Mouse (Mus musculus) v-Abl transformed pro-B cells (cell line): Measurements from ENCODE around the gene Slc7a14.

Experiments
- in situ Hi-C, 2 experiments: fragments of 400-800 bp; cut with MboI; formaldehyde crosslinking; loops; one replicate each; pipeline ENCODE4 v1.15.1; 2025; ENCODE audit not compliant: unreplicated experiment in 2 of 2

Gene Slc7a14

DNA sequence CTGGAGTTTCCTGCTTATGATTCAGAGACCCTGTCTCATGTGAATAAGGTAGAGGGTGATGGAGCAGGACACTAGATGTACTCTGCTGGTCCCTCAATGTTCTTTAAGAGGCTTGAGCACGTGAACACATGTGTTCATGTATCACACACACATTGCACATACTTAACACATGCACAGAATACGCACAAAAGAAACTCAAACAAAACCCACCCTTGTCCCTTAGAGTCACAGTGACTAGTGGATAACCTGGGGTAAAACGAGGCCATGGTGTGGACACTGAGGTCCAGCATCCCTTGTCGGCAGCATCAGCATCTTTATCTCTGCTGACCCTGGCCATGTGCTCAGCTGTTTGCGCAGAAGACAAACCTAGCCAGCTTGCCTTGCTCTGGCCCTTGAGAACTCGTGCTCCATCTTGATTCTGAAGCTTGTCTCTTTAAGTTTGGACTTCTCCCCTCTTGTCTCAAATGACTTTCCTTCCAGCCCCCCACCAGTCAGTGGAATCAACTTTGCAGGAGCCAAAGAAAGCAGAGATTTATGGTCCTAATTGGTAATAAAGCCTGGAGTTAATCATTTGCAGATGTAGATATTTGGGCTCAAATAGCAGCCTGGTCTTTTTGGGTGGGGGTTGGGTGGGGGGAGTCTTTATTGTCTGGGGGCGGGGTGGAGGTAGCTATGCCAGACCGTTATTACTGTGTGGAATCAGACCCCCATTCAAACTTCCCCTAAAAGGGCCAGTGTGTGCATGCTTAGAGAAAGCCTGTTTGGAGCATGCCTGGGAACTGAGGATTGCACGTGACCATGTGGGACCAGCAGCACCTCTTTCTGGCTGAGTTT, 97.8 kb downstream of the Slc7a14 start:
- in situ Hi-C loops: no loop called here

DNA sequence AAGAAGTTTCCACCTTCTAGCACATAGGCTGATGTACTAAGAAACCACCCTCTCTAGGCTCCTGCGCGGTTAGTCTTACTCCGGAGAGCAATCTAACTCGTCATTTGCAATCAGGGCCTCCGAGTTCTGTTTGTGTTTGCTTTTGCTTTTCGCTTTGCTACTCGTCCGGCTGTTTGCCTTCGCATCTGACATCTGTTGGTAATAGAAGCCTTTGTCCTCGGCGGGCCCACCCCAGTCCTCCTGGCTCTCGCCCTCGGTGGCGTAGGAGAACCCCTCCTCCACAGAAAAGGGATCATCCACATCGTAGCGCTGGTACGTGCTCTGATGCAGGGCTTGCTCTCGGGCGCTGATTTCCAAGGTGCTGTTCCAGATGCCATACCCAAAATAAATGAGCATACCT, 101.2 kb downstream of the Slc7a14 start:
- in situ Hi-C loops: no loop called here

DNA sequence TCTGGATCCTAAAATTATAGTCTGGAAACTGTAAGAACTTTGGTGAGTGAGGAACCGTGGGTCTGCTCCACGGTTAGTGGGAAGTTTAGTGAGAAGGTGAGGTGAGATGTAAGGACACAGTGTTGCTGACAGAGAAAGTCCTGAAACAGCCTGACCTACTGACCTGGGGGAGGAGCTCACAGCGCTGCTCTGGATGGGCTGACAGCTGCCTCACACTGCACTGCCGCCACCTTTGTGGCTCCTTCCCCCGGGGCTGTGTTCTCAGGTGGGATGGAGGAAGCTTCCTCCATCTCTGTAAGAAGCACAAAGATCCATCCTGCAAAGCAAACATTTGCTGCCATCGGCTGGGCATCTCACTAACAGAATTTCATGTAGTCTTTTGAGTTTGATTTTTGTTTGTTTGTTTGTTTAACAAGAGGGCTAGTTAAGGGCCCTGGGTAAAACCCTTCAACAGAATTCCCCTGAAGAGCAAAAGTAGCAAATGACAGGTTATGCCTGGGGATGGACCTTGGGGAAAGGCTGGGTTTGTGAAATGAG, 101.7 kb downstream of the Slc7a14 start:
- in situ Hi-C loops: no loop called here

DNA sequence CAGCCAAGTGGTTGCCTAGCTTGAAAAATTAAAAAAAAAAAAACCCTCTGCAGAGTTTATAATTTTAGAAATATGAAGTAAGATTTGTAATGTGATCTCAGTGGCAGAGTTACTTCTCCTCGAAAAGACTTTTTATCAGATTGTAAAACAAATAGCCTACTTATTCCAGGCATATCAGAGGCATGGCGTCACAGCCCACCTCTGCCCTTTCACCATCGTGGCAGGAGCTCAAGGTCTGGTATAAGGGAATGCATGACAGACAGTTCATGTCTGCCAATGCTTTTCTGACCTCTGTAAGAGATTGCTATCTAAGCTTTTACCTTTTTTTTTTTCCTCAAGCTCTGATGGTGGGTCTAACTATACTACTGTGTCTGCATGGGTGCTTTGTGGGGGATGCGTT, 102.1 kb downstream of the Slc7a14 start:
- in situ Hi-C loops: no loop called here

DNA sequence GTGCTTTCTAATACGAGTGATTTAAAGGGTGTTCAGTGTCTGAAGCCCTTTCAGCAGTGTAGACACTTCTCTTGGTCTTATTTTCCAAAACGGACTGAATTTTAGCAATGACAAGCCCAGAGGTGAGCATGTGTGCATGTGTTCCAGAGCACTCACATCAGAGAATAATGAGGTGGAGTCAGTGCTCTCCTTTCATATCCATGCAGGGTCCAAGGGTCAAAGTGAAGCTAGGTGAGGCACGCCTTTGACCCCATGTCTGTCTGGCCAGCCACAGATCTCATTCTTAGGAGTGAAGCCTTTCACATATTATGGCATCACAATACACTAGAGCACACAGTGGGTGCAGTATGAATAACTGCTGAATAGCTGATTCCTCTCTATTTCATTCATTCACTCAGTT, 105.0 kb downstream of the Slc7a14 start:
- in situ Hi-C loops: no loop called here

DNA sequence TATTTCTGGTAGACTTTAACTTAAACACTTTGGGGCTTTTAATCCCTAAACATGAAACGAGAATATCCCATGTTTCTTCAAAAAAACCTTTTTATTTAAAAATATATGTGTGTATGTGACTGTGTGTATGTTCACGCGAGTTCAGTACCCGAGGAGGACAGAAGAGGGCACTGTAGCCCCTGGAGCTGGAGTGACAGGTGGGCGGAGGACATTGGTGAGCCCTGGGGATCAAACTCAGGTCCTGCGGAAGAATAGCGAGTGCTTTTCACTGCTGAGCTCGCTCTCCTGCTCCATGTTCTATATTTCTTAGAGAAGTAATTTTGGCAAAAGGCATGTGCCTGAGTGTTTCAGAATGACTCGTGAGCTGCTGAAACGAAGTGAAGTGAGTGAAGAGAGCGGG, 106.2 kb downstream of the Slc7a14 start:
- in situ Hi-C loops: no loop called here

DNA sequence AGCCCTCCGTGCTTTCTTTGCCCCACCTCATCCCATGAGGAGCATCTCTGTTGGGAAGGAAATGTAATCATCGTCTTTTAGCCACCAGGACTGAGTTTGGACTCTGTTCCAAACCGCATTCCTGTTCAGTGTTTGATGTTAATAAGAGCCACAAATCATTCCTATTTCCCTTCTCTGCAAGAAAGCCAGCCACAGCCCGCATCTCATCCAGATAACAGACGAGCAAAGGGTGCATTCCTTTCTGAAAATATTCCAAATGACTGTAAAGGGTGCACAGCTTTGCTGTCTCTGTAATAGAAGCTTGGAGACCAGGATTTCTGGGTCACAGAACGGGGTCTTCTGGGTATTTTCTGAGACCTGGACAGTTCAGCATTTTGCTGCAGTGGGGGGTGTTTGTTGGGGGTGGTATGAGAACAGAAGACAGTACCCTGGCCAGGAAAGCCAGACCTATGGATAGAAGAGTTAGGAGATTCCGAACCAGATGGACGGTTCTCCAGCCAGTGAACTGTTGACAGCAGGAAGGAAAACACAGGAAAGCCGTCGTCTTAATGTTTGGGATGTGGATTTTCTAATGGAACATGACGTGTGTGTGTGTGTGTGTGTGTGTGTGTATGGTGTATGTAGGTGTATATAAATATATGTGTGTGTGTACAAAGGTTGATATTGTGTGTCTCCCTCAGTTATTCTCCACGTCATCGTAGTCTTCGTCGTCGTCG, 110.9 kb downstream of the Slc7a14 start:
- in situ Hi-C loops: no loop called here

DNA sequence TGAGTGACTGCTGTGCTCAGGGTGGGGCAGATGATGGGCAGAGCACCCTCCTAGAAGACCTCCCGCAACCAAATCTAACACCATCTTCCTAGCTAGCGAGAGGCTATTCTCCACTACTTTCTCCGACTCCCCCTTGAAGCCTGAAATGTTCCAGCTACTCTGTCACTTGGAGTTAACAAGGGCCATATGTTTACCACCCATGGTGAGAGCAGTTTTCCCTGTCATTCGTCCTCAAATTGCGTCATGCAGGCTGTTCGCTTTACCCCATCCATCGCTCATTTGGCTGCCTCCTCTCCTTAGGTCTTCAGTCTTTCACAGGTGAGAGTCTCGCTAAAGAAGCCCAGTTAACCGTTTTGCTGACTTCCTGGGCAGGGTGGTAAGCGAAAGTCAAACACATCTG, 118.8 kb downstream of the Slc7a14 start:
- in situ Hi-C loops: no loop called here

DNA sequence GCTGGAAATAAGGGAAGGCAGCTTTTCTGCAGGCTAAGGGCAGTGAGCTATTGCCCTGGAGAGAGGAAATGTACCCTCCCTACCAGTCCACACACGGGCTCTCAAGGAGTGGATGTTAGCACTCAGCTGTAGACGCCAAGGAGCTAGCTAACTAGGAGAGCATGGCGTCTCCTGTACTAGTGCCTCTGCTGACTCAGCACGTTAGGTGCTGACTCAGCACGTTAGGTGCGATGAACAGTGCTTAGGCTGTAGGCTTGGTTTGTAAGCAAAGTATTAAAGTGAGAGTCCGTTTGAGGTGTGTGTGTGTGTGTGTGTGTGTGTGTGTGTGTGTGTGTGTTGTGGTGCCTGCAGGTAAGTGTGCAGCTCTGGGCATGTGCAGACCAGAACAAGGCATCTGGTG, 119.8 kb downstream of the Slc7a14 start:
- in situ Hi-C loops: no loop called here

DNA sequence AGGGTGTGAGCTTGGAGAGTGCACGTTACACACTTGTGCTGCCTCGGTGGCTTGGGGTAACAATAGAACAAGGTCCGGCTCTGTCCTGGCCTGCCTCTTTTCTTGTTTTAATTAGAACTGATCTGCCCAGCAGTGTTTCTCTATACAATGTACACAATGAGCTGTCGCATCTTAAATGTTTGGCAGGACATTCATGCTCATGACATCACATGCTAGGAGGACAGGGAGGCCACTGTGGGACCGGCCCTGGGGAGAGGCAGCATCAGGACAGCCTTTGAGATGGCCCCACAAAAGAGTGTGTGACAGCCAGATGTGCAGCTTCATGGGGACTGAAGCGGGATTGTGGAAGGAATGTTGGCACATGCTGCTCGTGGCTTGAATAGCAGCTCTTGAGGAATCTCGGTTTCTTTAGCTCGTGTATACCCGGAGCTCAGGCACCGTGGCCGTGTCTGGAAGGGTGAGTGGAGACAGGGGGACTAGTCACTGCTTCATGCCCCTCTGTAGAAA, 143.8 kb downstream of the Slc7a14 start:
- in situ Hi-C loops: loop anchor here in 1 of 2 experiments (25.0 kb wide), 1 partner anchor 1121 kb away; no protein-coding TSS in a partner anchor

DNA sequence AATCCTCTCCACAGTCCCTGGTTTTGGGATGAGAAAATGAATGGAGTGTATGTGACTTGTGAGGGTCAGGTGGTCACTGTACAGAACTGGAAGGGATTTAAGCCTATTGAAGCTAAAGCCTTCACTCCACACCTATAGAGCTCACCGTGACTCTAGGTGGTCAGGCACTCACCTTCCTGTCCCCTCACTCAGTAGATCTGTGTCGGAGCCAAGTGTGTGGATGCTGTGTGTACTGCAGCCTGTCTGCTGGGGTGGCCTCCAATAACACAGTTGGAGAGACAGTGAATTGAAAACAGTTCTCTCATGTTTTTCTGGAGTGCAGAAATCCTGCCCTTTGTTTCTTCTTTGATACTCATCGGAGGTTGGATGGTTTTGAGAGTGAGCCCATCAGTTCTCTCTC, 144.4 kb downstream of the Slc7a14 start:
- in situ Hi-C loops: loop anchor here in 1 of 2 experiments (25.0 kb wide), 1 partner anchor 1121 kb away; no protein-coding TSS in a partner anchor

DNA sequence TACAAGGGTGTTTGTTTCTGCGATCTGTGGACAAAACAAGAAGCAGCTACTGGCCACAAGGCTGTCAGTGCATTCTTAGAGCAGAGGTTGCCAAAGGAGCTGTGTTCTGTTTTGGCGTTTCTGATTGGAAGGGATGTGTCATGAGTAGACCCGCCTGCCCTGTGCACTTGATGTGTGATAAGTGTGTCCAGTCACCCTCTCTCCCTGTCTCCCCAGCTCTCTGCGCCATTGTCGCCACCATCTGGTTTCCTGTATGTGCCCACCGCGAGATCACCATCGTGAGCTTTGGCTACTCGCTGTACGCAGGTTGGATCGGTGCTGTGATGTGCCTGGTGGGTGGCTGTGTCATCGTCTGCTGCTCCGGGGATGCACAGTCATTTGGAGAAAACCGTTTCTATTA, 147.3 kb downstream of the Slc7a14 start:
- in situ Hi-C loops: loop anchor here in 1 of 2 experiments (25.0 kb wide), 1 partner anchor 1124 kb away; no protein-coding TSS in a partner anchor

DNA sequence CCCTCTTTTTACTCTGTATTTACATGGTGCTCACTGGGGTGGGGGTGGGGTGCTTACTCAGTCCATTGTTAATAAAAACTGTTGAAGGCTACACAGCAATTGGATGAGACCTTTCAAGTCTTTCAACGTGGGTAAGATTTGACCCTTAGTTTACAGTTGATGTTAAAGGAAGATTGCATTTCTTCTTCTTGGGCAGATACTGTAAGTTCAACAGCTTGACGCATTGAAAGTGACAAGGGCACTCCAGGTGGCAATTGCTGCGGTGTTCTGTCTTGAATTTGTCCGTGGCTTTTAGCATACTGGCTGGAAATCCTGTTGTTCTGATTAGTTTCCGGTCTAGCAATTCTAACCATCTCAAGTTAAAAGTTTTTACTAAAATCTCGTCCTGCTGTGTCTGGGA, 148.8 kb downstream of the Slc7a14 start:
- in situ Hi-C loops: loop anchor here in 1 of 2 experiments (25.0 kb wide), 1 partner anchor 1126 kb away; no protein-coding TSS in a partner anchor

DNA sequence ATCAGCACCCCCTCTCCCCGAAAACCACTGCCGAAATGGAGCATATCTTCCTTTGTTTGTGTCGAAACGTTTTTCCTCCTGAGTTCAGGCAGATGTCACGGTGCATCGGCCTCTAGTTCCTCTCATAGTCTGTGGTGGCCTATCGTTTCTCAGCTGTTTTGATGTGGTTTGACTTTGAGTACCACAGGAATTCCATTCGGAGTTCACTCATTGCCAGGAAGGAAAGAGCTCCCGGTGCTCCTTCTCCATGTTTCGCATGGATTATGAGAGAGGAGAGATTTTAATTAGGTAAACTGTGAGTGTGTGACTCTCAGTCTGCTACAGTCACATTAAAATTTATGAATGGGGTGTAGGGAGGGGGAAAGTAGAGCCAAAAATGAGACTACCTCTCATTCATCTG, 150.1 kb downstream of the Slc7a14 start:
- in situ Hi-C loops: loop anchor here in 1 of 2 experiments (25.0 kb wide), 1 partner anchor 1127 kb away; no protein-coding TSS in a partner anchor

DNA sequence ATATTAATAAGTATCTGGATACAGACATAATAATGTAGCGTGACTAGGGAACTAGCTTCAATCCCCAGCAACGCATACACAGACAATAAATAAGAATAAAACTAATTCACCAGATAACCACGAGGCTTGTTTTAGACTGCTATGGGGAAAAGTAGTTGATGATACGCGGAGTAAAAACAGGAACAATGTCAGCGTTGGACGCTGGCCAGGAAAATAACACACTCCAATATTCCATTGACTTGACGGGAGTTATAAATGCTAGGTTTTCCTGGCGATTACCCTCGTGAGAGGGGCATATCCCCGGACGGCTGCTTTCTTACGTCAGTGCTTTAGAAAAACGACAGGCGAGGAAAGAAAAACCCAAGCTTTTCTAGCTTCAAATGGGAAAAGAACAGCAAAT, 152.4 kb downstream of the Slc7a14 start:
- in situ Hi-C loops: loop anchor here in 1 of 2 experiments (25.0 kb wide), 1 partner anchor 1130 kb away; no protein-coding TSS in a partner anchor

DNA sequence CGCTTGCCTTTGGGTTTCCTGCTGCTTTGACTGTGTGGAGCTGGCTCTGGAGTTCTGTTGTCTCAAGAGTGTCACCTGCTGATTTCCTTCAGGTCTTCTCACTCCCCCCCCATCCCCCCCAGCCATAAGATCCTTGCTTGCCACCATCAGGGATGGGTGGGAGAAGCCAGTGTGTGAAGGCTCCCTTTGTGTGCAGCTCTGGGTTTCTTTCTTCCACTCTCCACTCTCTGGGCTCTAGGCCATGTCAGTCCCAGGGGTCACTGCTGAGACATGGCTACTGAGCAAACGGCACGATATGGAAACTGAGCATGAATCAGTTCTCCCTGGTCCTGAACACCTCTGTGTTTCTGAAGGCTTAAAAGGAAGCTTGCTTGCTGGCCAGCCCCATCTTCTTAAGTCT, 154.1 kb downstream of the Slc7a14 start:
- in situ Hi-C loops: loop anchor here in 1 of 2 experiments (25.0 kb wide), 1 partner anchor 1131 kb away; no protein-coding TSS in a partner anchor
